Mouse (Mus musculus): ENCODE measurements around the gene Ttc7. TPM values are rescaled to one million over a fixed set of nuclear protein-coding genes. Genes with fewer than 3 reads are reported as not detected.

The Ttc7 gene
- polyA plus RNA-seq (2021; fragmentation: Nextera tagmentation): 7.0 and 8.4 TPM in 2 replicates
- long read RNA-seq, experiment 1, partial matches to known transcripts: 1 of 8 reads
- long read RNA-seq, experiment 1, other reads (novel, unspliced or antisense): 3 of 8 reads
- long read RNA-seq, experiment 2, transcript Ttc7-210 (1 exons, 868 nt): major isoform, 5 of 7 reads
- long read RNA-seq, experiment 2, partial matches to known transcripts: 0 of 7 reads
- long read RNA-seq, experiment 2, other reads (novel, unspliced or antisense): 2 of 7 reads

GRCm38 (mm10) chr17:87282706-87283053 lies at the start of gene Ttc7:
TSS of gene Ttc7 (plus strand) at chr17:87282886.

GRCm38 (mm10) chr17:87265792-87266186 lies 16.9 kb upstream of the Ttc7 start, which contains the start of gene Mcfd2:
TSS of gene Mcfd2 (minus strand) at chr17:87265935.

GRCm38 (mm10) chr17:87427511-87427910 lies 144.8 kb downstream of the Ttc7 start, which contains the start of gene Stpg4:
TSS of gene Stpg4 (minus strand) at chr17:87427741.

Other genes with a start within 250 kb of the Ttc7 start
- 23.3 and 40.0 TPM in 2 replicates for gene Socs5, start 175.2 kb upstream of the Ttc7 start, polyA plus RNA-seq (2021; fragmentation: Nextera tagmentation)
- 89.4 and 102 TPM in 2 replicates for gene Mcfd2, start 17.0 kb upstream of the Ttc7 start, polyA plus RNA-seq (2021; fragmentation: Nextera tagmentation)
- gene Stpg4, start 144.9 kb downstream of the Ttc7 start, polyA plus RNA-seq (2021; fragmentation: Nextera tagmentation): not detected in 2 replicates
- 3,375 and 4,545 TPM in 2 replicates for gene Calm2, start 164.0 kb downstream of the Ttc7 start, polyA plus RNA-seq (2021; fragmentation: Nextera tagmentation)

Data from left cerebral cortex, adult 6 months (tissue).